Mouse (Mus musculus) c-Kit-negative CD71-positive TER-119-positive erythroid progenitor cells, embryonic 14.5 days (primary cell): Measurements from ENCODE around the gene Fam207a.

ENCODE experiments used
- DNase-seq: peaks from one replicate; pipeline ENCODE4 v3.0.0-alpha.2; 2013; ENCODE audit warnings: low read depth, low spot score

Gene Fam207a

DNA sequence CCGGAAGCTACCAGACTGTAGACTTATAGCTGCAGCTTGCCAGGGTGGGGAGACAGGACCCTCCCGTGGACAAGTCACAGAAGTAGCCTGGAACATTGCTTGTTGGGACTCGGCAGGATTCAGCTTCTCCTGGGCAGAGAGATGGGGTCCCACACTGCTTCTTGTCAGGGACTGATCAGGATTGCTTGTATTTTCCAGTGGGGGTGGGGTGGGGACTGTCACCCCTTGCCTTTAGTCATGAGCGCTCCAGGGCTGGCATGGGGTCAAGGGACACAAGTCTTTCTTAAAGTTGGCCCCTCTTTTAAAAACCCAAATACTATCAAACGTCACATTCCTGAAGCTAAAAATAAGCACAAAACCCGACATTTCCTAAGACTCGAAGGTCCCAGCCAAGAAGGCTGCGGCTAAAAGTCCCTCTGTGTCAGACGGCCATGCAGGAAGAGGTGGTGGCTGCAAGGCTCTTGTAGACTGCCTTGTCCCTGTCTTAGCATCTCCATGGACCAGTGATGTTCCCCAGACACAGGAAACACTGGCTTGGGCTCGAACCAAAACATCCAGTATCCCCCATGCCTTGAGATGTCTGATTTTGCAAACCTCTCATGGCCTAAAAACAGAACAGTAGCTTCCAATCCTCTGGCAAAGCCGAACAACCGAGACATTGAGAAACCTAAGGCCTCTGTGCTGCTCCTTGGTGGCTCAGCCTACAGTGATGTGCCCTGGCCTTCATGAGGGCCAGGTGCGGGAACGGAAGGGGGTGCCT is 60.2 kb downstream of the Fam207a start:
- no peak for DNase-seq

DNA sequence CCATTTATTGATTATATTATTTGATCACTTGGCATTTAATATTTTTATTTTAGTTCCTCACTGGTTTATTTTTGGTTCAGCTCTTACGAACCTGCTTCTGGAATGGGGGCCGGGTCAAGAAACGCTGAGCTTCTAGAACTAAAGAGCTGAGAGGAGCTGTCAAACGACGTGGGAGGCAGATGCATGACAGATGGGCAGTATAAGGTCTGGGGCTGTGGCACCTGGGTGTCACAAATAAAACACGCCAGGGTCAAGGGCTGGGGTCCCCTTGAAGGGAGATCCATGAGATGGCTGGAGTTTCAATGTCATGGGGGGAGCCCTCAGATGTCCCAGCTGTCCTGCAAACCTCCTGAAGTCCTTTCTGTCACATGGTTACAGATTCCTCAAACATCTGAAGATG is 60.8 kb downstream of the Fam207a start:
- no peak for DNase-seq

DNA sequence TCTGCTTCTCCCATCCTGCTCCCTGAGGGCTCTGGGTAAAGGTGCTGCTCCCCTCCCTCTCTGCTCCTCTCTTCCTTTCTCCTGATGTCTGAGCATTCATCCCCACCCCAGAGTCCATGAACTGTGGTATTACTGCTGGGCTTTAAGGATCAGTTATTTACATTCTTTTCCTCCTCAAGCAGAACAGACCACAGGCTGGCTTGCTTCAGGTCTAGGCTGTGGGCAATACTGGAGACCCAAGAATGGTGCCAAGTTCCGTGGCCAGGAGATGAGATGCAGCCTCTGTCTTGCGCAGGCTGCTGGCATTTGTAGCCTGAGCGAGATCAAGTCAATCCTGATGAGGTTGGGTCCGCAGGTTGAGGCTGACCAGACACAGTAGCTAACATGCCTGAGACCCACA is 63.8 kb downstream of the Fam207a start:
- DNase-seq, result no peak

DNA sequence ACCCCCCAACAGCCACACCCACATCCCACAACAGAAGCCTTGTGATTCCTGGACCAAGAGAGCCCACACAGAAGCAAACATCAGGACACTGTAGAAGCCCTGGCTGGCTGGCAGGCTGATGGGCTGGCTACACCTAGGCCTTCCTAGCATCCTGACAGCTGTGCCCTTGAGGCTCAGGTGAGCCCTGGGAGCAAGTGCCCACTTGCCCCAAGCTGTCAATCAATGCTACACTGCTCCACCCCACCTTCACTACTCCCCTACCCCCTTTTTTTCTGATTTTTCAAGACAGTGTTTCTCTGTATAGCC is 65.5 kb downstream of the Fam207a start:
- no peak for DNase-seq

DNA sequence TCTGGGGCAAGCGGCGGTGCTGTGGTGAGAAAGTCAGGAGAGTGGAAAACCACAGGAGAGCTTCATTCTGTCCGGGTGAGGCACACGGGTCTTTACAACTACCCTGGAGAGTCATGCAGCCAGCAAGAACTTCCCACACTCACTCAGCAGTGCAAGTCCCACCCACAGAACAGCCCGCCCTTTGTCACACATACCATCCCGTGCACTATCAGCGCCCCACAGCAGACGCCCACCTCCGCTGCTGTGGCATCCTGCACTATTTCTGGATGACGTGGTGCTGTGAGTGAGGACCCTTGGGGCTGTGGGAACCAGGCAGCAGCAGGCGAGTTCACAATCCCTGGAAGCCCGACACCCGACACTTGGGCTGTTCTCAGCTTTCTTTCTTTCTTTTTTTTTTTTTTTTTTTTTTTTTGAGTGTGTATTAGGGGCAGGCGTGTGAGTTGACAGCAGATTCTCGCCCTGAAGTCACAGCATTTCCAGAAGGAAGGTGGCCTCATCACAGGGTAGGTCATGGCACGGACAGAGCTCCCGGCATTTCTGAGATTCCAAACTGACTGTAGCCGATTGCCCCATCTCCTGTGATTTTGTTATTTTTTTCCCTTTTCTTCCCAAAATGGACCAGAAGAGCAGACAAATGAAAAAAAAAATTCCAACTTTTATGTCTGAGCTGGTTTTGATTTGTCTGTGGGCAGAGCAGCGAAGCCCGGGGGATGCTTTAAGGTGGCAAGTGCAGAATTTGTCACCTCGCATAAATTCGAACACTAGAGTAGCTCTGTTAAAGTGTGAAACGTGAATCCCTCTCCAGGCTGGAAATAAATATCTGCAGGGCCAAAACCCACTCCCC is 66.0 kb downstream of the Fam207a start:
- no peak for DNase-seq

DNA sequence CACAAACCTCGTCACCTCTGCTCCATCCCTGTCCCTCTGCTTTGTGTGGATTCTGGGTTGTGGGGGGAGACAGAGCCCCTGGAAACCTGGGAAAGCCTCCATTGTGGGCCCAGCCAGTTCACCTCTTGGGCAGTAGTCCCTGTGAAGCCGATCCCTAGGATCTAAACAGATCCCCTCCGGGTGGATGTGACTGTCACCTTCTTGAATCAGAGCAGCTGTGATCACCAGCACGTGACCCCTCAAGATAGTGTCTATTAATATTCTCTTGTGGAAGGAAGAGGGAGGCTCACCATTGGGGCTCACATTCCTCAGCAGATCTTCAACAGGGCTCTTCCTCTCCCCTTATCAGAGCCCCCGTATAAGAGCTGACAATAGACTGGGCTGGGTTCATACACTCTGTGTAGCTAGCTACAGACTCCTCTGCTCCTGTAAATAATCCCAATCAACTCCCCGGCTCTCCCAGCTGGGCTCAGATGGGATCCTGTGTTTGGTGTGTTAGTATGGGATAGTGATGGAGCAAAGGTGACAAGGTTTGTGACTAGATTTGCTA is 66.8 kb downstream of the Fam207a start:
- DNase-seq, result no peak

DNA sequence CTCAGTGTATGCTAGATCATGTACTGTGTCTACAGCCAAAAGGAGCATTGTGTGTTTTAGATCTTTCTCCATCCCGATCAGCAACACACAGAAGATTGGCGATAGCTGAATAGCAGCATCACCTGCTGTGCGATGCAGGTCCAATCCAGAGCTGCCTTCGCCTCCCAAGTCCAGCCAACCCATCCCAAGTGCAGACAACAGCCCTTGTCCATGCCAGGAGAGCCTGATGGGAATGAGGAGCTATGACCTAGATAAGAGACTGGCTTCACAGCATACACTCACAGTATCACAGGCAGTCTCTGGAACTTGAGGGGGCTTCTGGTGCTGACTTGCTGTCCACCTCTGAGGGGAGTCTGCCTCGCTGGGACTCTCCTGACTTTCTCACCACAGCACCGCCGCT is 67.4 kb downstream of the Fam207a start:
- DNase-seq, result no peak

DNA sequence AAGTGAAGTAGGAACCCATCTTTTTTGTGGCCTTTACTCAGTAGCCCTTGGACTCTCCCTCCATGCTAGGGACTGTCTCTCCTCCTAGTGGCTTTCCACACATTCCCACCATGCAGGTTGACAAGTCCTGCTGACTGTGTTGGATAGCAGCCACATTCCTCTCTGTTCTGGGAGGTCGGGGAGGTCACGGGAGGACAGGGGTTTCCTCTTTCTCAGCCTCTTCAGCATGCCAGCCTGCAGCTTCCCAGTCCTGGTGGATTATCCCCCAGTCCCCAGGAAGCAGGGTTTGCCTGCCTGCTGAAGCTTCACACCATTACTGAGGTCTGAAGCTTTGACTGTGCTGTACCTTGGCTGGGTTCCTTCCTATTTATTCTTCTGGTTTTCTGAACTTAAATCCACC is 67.8 kb downstream of the Fam207a start:
- DNase-seq, result no peak

DNA sequence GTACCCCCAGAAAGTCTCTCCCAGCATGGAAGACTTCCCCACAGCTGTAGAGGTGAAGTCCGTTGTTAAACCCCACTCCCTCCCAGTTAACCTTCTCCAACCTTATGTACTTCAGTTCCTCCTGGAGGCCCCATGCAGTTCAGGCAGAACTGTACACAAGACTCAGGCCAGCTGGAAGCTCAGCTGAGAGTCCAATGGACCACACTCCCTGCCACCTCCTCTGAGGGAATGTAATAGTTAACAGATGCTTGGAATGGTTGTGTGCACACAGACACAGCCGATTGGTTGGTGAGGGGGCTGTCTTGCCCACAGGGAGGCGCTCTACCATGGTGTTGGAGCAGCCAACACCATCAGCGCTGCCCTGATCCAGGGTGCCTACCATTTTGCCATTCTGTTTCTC is 73.3 kb downstream of the Fam207a start:
- DNase-seq, result no peak

DNA sequence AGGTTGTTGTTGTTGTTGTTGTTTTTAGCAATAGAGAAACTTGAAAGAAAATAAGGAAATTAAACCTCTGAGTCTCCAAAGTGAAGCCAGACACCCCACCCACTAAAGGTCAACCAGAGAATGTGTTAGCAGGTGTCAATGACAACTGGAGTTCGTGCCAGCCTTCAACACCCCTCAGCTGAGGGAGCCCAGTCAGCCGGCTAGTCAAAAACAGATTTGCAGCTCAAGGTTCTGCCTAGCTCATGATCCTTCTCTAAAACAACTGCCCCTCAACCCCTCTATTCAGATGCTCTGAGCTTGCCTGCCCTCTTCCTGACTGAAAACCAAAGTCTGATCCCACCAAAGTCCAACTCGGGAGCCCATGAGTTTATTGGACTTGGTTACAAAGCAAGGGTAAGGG is 73.8 kb downstream of the Fam207a start:
- DNase-seq, result no peak

DNA sequence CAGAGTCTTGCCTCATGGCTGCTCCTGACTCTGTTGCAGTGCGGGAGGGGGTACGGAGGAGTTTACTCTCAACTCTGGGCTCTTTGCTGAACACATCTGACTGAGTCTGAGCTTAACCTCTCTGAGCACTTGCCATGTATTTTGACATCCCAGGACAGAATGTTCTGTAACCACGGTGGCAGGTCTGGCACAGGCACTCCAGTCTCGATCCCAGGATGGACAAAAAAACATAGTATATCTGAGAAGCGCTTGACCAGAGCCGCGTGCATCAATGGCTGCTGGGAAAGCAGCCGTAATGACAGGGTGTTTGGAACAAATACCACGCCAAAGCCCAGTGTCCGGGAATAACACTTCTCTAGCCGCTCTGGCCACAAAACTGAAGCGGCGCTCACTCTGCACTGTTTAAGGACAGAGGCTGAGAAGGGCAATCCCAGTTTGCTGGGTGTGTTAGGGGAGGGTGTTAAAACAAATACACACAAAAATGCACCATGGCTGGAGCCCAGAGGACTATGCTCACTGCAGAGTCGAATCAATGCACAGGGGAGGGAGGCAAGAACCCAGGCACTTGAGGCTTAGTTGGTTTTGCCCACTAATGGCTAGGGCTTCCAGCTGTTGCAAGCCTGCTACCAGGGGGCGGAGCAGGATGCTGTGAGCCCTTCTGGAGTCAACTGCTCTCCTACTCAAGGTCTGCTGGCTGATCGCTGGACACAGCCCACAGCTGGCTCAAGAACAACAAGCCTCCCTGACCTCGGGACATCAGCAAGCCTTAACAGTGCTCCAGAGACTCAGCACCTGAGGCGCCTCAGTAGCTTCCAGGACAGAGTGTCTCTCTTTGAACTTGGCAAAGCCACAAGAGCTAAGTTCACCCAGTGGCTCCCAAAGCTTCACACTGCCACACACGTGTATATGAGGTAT is 74.5 kb downstream of the Fam207a start:
- no peak for DNase-seq

DNA sequence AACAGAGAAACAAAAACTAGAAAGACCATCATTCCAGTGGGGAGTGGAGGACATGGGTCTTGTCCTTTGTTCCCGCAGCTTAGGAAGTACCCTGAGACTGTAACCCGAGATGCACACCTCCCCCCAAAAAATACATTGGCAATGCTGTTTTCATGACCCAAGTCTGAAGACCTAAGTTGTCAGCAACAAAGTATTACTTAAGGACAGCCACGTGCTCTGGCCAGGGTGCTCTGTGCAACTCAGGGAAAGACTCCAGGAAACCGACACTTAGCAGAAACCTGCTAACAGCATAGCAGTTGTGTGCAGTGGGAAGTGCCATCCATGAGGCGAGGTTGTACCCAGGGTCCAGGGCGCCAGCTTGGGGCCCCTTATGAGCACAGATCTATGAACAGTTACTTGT is 75.3 kb downstream of the Fam207a start:
- no peak for DNase-seq

DNA sequence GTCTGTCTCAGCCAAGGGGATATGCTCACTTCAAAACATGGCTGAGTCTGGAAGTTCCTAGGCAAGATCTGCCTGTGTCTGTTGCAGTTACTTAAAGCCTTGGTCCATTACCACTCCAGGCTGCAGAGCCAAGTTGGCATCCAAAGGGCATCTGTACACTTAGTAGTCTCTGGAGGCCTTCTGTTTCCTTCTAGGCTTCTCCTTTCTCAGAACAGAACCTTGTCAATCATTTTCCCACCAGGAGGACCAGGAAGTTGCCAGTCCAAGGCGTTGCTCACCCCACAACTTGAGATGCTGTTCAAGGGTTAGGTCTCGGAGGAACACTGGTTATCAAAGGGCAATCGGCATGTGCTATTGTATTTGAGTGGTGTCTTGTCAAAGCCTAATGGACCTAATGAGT is 76.6 kb downstream of the Fam207a start:
- no peak for DNase-seq

DNA sequence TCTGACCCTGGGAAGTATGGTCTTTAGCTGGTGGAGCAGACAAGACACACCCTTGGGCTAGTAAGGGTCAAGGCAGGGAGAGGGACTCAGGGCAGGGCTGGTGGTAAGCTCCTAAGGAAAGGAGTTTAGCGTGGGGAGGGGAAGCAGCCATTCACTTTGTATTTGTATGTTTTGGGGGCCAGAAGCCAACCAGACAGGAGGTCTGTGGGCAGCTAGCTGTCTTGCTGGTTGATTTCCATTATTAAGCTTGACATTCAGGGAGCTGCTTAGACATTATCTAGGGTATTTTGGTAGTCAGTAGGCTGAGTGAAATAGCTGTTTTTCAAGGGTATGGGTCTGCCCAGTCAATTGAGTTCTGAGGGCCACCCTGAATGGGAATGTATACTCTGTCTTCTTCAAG is 77.6 kb downstream of the Fam207a start:
- DNase-seq, result no peak
